Comparison of ENCODE assay signal across 11 mouse cellular contexts in genomic region chr12:3285377-3285776, GRCm38 (mm10). TPM values are rescaled to one million over a fixed set of nuclear protein-coding genes. Genes with fewer than 3 reads are reported as not detected.
DNase-seq lines count a peak whose midpoint lies in the region; ATAC-seq and TF ChIP-seq lines count a peak whose summit lies in the region.
"Had no signal": no experiment of that assay in that cellular context is flagged by ENCODE, and none has a peak within 500 bp of the region (broad histone marks: within the 10 kb centered on the region; RNA-seq: fewer than 3 reads in every experiment).

No protein-coding gene starts in this region.

- no peak for ATAC-seq in lung, postnatal 0 days
- no peak for ATAC-seq in forebrain, postnatal 0 days
- ATAC-seq: Patski had no signal

- H3K4me2 ChIP-seq in lung, postnatal 0 days (replicated peaks; ENCODE audit: low read depth, low read length), result no peak overlapping the region
- no peak overlapping the region for H3K4me2 ChIP-seq in forebrain, postnatal 0 days (ENCODE audit: low read depth)

- H3K27me3 ChIP-seq in lung, postnatal 0 days (replicated peaks; ENCODE audit: insufficient read depth, low read length), result no peaks in the 10 kb centered on the region
- no peaks in the 10 kb centered on the region for H3K27me3 ChIP-seq in forebrain, postnatal 0 days (ENCODE audit: insufficient read depth, low read length)
- H3K27me3 ChIP-seq: Patski had no signal

- H3K9ac ChIP-seq in lung, postnatal 0 days (replicated peaks; ENCODE audit: low read depth), result no peak overlapping the region
- no peak overlapping the region for H3K9ac ChIP-seq in forebrain, postnatal 0 days

- DNase-seq in lung, postnatal 36 days, result peak; percentile 18
- DNase-seq in lung, postnatal 0 days (ENCODE audit: low spot score), result no peak
- DNase-seq in NIH3T3 (ENCODE audit: low read depth), result peak; percentile 56
- DNase-seq in induced T-regulatory cell, adult 2 months (ENCODE audit: low read depth), result peak; percentile 61
- peak; percentile 14 to 35 for DNase-seq in spleen, postnatal 14 days (ENCODE audit: low spot score in 2 of 2)
- no peak for DNase-seq in urinary bladder, adult 18-20 months (ENCODE audit: low spot score in 2 of 2)
- no peak for DNase-seq in forebrain, postnatal 0 days
- DNase-seq in kidney, postnatal 10 days, result no peak
- DNase-seq: kidney, adult 8-10 months; lung, postnatal 10 days had no signal

- 91% methylated on average over 6 of the region's 6 CpGs for WGBS in lung, postnatal 0 days
- 90% methylated on average over 6 of the region's 6 CpGs for WGBS in forebrain, postnatal 0 days

- no peak for TF ChIP-seq CTCF in lung, postnatal 0 days (IDR thresholded peaks at IDR 0.05)
- TF ChIP-seq CTCF in forebrain, postnatal 0 days (IDR thresholded peaks at IDR 0.05; ENCODE audit: low read depth), result no peak

- peaks cover 6% of the 10 kb centered on the region; the same call in 1 of the 2 replicates for H3K4me1 ChIP-seq in lung, postnatal 0 days (ENCODE audit: insufficient read depth, low read depth, low read length)
- H3K4me1 ChIP-seq in forebrain, postnatal 0 days (ENCODE audit: insufficient read depth), result no peaks in the 10 kb centered on the region

- no peak for TF ChIP-seq EP300 in lung, postnatal 0 days (IDR thresholded peaks at IDR 0.05)

- H3K36me3 ChIP-seq in lung, postnatal 0 days (ENCODE audit: insufficient read depth, low read length), result no peaks in the 10 kb centered on the region
- H3K36me3 ChIP-seq in forebrain, postnatal 0 days (ENCODE audit: insufficient read depth), result no peaks in the 10 kb centered on the region

- H3K9me3 ChIP-seq in lung, postnatal 0 days (ENCODE audit: low read length), result no peaks in the 10 kb centered on the region
- no peaks in the 10 kb centered on the region for H3K9me3 ChIP-seq in forebrain, postnatal 0 days (ENCODE audit: low read length)

- H3K4me3 ChIP-seq in lung, postnatal 0 days (ENCODE audit: low read depth, low read length), result no peak overlapping the region
- H3K4me3 ChIP-seq in forebrain, postnatal 0 days (ENCODE audit: low read depth, low read length), result no peak overlapping the region

- no peak overlapping the region for H3K27ac ChIP-seq in lung, postnatal 0 days (ENCODE audit: low read length)
- H3K27ac ChIP-seq in forebrain, postnatal 0 days (ENCODE audit: low read depth, low read length), result no peak overlapping the region

RNA-seq across cellular contexts. Expression of gene Rab10, which starts 24.4 kb away (rescaled TPM):
- polyA plus RNA-seq in lung, postnatal 0 days (2015; fragmentation: Nextera tagmentation; extraction: Ambion mirVana), result 58.4 and 65.4 TPM in 2 replicates
- 204 and 237 TPM in 2 replicates for total RNA-seq in forebrain, postnatal 0 days (2014; rRNA removed)
- polyA plus RNA-seq in forebrain, postnatal 0 days (2015; fragmentation: Nextera tagmentation; extraction: Ambion mirVana), result 130 and 151 TPM in 2 replicates

Comparison
In these comparisons a context has a peak if more than half of its experiments do, and no peak if none do; other contexts are left out.
1. DNase-seq: peak in lung, postnatal 36 days (single experiment), NIH3T3 (single experiment), induced T-regulatory cell, adult 2 months (single experiment) and spleen, postnatal 14 days (2 of 2); none in lung, postnatal 0 days (single experiment), urinary bladder, adult 18-20 months (0 of 2), forebrain, postnatal 0 days (single experiment) and kidney, postnatal 10 days (single experiment).